Mouse (Mus musculus) cerebellum, adult (tissue): ENCODE results near the gene Bsg.
"Not testable (repeated sequence)": the region's sequence is repeated elsewhere in the genome, so short reads cannot be mapped to it uniquely, and the experiment has no call there.

Experiments
- ATAC-seq: cut with Nextera tagmentation; 2 replicates; pipeline ENCODE4 v1.9.2; 2017; ENCODE audit warnings: mild to moderate bottlenecking, moderate library complexity, mixed read lengths; ENCODE audit not compliant: insufficient number of reproducible peaks, low FRiP score, low TSS enrichment

Bsg gene

DNA sequence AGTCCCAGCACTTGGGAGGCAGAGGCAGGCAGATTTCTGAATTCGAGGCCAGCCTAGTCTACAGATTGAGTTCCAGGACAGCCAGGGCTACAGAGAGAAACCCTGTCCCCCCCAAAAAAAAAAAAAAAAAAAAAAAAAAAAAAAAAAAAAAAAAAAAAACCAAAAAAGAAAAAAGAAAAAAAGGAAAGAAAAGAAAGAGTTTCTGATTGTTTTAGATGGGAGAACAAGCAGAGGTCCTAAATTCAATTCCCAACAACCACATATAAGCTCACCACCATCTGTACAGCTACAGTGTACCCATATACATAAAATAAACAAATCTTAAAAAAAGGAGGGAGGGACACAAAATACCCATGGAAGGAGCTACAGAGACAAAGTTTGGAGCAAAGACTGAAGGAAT lies 55.4 kb downstream of the Bsg start:
- not testable (repeated sequence) for ATAC-seq

- no peak for ATAC-seq
Observed at GRCm38 (mm10) chr10:79760603-79761143, 56.4 kb downstream of the Bsg start.
